Mouse (Mus musculus) frontal cortex, postnatal 10 days (tissue): ENCODE results near the gene Dnttip2.
"Not testable (repeated sequence)": the region's sequence is repeated elsewhere in the genome, so short reads cannot be mapped to it uniquely, and the experiment has no call there.

Source experiments
- DNase-seq, 2 experiments: peaks; one replicate each; pipeline ENCODE4 v3.0.0; 2022; ENCODE audit warnings: low spot score in 2 of 2, mixed read lengths in 1 of 2

Gene Dnttip2

GRCm38 (mm10) chr3:122274241-122275024 lies at the start of gene Dnttip2:
TSS of gene Dnttip2 (plus strand) at chr3:122274388.
- peak; percentile 86 to 90 for DNase-seq

- DNase-seq = not testable (repeated sequence)
These were observed 47.2 kb upstream of the Dnttip2 start for GRCm38 (mm10) chr3:122226972-122227371.

GRCm38 (mm10) chr3:122235772-122236171 lies 38.4 kb upstream of the Dnttip2 start:
- no peak for DNase-seq

DNA sequence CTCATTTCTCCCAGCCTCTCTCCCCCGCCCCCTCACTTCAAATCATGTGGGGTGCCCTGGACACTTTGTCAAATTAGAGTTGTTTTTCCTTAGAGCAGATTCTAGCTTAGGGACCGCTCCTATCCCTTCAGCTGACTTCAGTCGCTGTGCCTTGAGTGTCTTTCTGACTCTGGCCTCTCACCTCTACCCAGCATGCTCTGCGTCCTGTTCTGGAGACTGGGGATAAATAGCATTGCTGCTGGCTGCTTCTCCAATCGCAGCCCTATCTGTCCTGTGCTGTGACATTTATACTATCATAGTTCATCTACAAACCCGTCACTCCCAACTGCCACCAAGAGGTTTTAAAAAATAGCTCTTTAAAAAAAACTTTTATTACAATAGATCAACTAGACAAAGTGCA lies 31.3 kb upstream of the Dnttip2 start:
- DNase-seq = no peak

GRCm38 (mm10) chr3:122243416-122244167 lies 30.6 kb upstream of the Dnttip2 start:
- DNase-seq = no peak

DNA sequence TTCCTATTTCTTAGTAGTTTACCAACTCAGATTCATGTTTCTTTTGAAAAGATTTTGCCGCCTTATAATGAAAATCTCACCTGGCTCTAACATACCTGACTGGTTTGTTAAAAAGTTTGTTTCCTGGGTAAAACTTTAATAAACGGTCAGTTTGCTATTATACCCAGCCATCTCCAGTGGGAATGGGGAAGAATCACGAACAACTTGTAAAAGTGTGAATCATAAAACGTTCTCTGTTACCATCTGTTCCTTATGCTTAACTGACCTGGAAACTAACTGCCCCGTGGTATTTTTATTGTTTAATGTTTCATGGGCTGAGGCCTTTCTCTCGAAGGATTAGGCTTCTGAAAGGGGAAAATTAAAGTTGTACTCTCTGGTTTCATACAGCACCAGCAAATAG lies 29.4 kb upstream of the Dnttip2 start:
- no peak for DNase-seq

DNA sequence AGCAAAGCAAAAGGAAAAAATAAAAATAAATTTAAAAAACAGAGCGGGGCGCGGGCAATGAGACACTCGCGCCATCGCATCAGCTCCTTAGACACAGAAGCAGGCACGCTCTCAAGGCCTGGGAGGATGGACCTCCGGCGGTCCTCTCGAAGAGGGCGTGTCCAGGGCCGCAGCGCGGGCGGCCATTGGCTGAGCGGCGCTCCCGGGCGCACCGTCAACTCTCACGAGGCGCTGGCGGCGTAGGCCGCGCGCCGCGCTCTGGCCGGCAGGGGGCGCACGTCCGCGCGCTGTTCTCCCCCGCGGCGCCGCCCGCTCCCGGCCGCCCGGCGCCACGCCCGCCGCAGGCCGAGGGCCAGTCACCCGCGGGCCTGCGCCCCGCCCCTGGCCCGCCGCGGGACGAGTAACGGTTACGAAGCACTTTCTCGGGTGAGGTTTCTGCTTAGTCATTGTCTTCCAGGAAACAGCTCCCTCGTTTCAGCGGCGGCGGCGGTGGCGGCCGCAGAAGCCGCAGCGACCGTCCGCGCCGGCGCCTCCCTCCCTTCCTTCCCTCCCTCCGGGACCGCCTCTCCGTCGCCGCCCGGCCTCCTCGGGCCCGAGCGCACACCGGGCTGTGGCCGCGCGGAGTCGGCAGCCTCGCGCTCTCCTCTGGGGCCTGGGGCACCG lies 28.8 kb upstream of the Dnttip2 start, which contains the start of gene Gclm:
Gene Gclm (plus strand): TSS at position 343 of the 663 bp plus-strand sequence.
- DNase-seq = peak; percentile 87 to 91

DNA sequence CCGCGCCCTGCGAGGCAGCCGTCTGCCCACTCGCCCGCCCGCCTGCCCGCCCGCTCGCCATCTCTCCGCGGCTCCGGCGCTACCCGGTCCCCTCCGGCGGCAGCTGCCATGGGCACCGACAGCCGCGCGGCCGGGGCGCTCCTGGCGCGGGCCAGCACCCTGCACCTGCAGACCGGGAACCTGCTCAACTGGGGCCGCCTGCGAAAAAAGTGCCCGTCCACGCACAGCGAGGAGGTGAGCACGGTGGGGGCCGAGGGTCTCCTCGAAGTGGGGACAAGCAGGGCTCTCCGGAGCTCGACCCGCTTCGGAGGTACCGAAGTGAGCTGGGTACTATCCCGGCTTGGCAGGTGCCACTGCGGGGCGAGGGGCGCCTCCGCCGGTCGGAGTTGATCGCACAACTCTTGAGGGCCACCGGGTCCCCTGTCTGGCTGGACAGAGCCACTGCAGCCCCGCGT lies 28.3 kb upstream of the Dnttip2 start:
- peak; percentile 33 to 61 for DNase-seq

GRCm38 (mm10) chr3:122246406-122246805 lies 27.8 kb upstream of the Dnttip2 start:
- DNase-seq = no peak

DNA sequence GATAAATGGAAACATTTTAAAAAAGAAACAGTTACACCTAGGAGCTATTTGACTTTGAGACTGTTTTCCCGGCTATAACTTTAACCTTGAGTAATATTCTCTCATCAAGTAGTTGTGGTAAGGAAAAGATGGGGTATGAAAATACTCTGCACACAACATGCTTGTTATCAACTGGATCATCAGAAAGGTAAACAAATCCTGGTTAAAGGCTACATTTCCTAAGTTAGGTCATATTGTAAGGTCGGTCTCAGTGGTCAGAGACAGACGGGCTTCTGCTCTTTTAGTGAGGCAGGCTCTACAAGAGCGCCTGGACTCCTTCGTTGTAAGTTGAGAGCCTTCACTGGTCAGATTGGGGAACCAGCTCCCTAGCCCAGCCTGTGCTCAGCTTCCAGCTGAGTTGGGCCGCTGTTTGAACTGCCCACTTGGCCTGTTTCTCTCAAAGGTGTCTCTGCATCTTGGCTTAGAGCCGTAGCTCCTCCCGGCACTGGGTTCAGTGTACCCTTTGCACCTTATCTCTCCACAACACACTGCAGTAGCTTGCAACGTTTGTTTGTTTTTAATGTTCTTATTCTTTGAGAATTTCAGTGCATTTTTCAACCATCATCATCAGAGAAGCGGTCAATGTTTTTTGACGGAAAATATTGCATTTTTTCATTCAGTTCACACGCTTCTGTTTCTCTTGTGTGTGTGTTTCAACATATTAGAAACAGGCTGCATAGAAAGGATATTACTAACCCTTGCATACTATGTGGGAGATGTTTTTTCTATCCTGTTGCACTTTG lies 27.0 kb upstream of the Dnttip2 start:
- DNase-seq = no peak

DNA sequence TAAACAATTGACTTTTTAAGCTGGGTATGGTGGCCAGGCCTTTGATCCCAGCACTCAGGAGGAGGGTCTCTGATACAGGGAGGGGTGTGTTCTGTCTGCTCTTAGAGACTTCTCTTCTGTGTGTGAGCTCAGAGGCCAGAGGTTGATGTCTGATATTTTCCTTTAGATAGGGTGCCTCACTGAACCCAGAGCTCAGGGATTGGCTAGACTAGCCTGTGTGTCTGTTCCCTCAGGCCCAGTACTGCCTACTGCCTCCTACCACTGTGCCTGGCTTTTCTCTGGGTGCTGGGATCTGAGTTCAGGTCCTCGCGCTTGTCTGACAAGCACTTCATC lies 26.5 kb upstream of the Dnttip2 start:
- no peak for DNase-seq

DNA sequence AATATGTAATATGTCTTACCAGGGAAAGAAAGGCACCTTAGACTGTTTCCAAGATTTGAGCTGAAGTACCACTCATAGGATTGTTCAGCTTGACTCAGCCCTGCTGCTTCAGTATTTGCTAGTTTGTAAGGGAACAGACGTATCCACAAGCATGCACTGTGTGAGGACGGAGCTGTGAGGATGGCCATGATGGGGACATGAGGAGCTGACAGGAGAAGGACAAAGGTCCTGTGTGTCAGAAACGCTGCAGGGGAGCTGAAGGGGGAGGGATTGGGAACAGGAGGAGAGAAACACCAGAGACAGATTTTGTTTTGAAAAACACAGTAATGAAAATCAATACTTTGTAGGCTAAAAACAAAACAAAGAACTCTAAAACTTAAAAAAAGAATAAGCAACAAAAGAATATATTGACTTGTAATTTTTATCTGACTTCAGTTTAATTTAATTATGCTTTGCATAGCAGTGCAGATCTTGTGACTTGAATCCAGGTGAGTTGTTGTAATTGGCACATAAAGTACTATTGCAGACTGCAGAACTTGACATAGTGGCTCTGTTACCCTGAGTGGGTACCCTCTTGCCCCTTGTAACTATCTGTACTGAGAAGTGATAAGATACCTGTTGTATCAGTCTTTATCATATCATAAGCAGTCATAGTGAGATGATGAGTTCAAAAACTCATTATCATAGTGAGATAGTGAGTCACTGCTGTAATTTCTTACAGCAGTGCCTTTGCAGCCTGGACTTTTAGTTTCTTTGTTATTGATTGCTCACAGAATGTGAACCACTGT lies 21.5 kb upstream of the Dnttip2 start:
- DNase-seq = no peak

DNA sequence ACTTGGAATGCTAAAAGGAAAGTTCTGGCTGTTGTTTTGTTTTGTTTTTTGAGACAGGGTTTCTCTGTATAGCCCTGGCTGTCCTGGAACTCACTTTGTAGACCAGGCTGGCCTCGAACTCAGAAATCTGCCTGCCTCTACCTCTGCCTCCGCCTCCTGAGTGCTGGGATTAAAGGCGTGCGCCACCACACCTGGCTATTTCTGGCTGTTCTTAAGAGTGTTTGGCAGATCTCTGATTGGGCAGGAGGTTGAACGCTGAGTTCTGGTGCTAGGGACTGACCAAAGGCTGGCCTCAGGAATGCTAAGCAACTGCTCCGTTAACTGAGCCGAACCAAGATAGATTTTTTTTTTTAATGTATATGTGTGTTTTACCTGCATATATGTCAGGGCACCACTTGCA lies 20.1 kb upstream of the Dnttip2 start:
- DNase-seq = not testable (repeated sequence)

GRCm38 (mm10) chr3:122269986-122270385 lies 4.2 kb upstream of the Dnttip2 start:
- no peak for DNase-seq

DNA sequence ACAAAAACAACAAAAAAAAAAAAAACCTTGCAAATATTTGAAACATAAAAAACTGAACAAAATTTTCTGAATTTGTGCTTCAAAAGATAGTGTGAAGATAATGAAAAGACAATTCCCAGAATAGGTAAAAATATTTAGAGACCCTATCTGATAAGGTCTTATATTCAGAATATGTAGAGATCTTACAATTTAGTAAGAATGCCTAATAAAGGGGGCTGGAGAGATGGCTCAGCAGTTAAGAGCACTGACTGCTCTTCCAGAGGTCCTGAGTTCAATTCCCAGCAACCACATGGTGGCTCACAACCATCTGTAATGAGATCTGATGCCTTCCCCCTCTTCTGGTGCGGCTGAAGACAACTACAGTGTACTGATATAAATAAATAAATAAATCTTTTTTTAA lies 1.6 kb upstream of the Dnttip2 start:
- not testable (repeated sequence) for DNase-seq

DNA sequence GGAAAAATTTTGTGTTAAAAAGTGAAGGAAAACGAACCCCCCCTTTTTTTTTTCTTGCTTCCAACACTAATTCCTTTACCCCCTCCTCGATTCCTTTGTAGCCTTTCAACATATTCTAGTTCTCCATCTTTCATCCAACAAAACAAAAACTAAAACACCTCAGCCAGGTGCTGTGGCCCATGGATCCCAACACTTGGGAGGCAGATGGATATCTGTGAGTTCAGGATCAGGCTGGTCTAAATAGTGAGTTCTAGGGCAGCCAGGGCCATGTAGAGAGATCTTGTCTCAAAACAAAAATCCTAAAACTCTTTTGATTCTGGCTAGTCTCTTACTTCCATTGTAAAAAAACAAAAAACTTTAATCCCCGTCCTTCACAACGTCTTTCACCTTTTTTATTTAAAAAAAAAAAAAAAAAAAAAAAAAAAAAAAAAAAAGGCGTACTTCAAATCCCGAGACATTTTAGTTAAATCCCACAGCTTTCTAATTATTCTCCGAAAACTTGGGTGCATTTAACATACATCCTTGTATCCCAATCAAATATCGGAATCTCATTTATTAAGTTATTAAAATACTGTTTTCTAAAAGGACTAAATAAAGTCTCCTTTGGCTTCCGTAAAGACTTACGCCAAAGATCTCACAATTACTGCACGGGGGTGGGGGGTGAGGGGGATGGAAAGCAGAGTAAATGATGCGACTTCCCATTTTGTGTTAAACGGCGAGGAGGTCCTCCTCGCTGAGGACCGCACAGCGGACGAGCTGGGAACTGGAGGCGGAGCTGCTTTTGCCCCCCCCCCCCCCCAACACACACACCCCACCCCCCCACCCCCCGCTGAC lies 564 bp upstream of the Dnttip2 start:
- no peak for DNase-seq

DNA sequence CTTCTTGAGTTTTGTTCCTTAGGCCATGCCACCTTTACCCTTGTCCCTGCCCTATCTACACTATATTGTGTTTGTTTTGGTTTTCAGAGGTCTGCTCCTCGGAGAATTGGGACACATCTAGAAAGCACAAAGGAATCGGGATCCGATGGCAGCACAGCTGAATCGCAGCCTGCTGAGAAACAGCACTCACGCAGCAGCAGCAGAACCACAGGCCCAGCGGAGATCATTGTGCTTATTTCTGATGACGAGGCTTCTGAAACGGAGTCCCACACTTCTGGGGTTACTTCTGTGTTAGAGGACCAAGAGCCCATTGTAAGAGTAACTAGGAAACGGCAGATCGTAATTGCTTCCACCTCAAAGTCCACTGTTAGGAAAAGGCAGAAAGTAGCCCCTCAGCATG lies 923 bp downstream of the Dnttip2 start:
- DNase-seq = no peak

DNA sequence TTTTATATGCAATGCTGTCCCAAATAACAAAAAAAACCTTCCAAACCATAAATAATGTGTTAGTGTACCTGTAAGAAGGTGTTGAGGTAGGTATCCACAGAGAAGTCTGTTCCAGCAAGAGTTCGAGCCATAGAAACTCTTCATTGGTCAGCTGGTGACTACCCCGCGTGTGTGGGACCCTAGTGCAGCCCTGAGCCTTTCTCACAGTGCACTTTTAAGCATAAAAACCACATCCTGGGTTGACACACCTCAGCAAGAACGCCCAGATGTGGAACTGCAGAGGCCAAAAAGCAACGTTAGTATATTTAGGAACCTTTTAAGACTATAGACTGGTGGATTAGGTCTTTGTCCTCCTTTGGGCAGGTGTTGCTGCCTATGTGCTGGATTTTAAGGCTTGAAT lies 13.0 kb downstream of the Dnttip2 start:
- DNase-seq = no peak

DNA sequence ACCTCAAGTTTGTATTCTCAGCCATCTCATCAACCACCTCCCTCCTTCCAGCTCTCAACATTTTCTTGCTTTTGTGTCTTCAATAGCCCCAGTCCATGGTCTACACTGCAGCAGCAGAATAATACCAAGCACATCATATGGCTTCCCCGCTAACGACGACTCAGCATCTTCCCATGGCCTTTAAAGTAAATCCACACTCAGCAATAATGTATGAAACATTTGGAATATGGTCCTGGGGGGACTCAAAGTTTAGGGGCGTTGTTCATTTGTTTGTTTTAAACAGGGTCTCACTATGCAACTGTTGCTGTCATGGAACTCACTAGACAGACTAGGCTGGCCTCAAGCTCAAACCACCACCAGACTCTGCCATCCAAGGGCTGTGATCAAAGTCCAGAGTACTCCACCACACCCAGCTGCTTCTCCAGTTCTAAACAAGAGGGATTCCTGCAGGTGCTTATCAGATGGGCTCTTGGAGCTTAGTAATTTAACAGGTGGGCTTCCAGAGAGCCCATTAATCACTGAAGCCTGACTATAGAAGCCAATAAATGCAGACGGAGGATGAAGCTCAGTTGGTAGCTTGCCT lies 14.5 kb downstream of the Dnttip2 start:
- DNase-seq = no peak

GRCm38 (mm10) chr3:122289344-122289743 lies 15.2 kb downstream of the Dnttip2 start:
- DNase-seq = not testable (repeated sequence)
